Mouse (Mus musculus) intestine, embryonic 16.5 days (tissue): Measurements from ENCODE around the gene Adamts17. TPM values are rescaled to one million over a fixed set of nuclear protein-coding genes. Genes with fewer than 3 reads are reported as not detected.

Experiments used
- ATAC-seq: fragments of 200-750 bp; cut with Nextera tagmentation; 2 replicates; pipeline ENCODE4 v1.8.0; 2017; ENCODE audit warnings: moderate TSS enrichment, moderate library complexity
- H3K27ac ChIP-seq: fragments of 300-500 bp; sonication (generic); 2 replicates; pipeline ENCODE4 v1.5.1; 2014; ENCODE audit warnings: mild to moderate bottlenecking, low read length
- H3K27me3 ChIP-seq: fragments of 300-500 bp; sonication (generic); replicated peaks from 2 replicates; pipeline ENCODE4 v1.6.1; 2014; ENCODE audit warnings: low read length, control low read depth, mixed read lengths; ENCODE audit not compliant: control insufficient read depth, insufficient read depth
- H3K36me3 ChIP-seq: fragments of 300-500 bp; sonication (generic); 2 replicates; pipeline ENCODE4 v1.6.1; 2014; ENCODE audit warnings: low read length, control low read depth; ENCODE audit not compliant: control insufficient read depth, insufficient read depth
- H3K4me1 ChIP-seq: fragments of 300-500 bp; sonication (generic); 2 replicates; pipeline ENCODE4 v1.6.1; 2014; ENCODE audit warnings: low read length, control low read depth, mixed read lengths; ENCODE audit not compliant: control insufficient read depth, insufficient read depth
- H3K4me2 ChIP-seq: fragments of 300-500 bp; sonication (generic); 2 replicates; pipeline ENCODE4 v1.6.1; 2014; ENCODE audit warnings: low read depth, low read length, control low read depth
- H3K4me3 ChIP-seq: fragments of 300-500 bp; sonication (generic); 2 replicates; pipeline ENCODE4 v1.5.1; 2014; ENCODE audit warnings: mild to moderate bottlenecking, low read length
- H3K9ac ChIP-seq: fragments of 300-500 bp; sonication (generic); 2 replicates; pipeline ENCODE4 v1.6.1; 2014; ENCODE audit warnings: low read depth, low read length
- H3K9me3 ChIP-seq: fragments of 300-500 bp; sonication (generic); 2 replicates; pipeline ENCODE4 v1.6.1; 2016; ENCODE audit warnings: low read length, control low read depth; ENCODE audit not compliant: control insufficient read depth
- WGBS: fragments of 180-500 bp; shearing (Covaris S2); extraction: QIAGEN DNeasy Blood & Tissue Kit; methylation state at CpG from one replicate; pipeline ENCODE4 v1.1.7; 2014; 5-methylcytosine and 5-hydroxymethylcytosine counted together
- polyA plus RNA-seq: library from polyadenylated mRNA; unstranded; fragments of >200 nt; fragmentation: Nextera tagmentation; extraction: Ambion mirVana; gene quantifications from 2 replicates; pipeline ENCODE4 v1.2.1, GENCODE M21; 2015

The Adamts17 gene
- polyA plus RNA-seq, 1 experiment from 2014 or later, result 3.7 TPM

- WGBS, result under 1% methylated on average over 74 of the region's 76 CpGs
- peak; percentile 35; the same call in 1 of the 2 replicates for ATAC-seq
- peaks cover 17% of the 10 kb centered on the region for H3K4me1 ChIP-seq
- no peaks in the 10 kb centered on the region for H3K27me3 ChIP-seq
- no peaks in the 10 kb centered on the region for H3K36me3 ChIP-seq
- no peaks in the 10 kb centered on the region for H3K9me3 ChIP-seq
- peak overlapping the region; percentile 0; the same call in 1 of the 2 replicates for H3K27ac ChIP-seq
- H3K4me2 ChIP-seq, result peak overlapping the region; percentile 99
- peak overlapping the region; percentile 73 for H3K9ac ChIP-seq
- peak overlapping the region; percentile 53 for H3K4me3 ChIP-seq
Measured at GRCm38 (mm10) chr7:66840008-66840719, 629 bp downstream of the Adamts17 start.

DNA sequence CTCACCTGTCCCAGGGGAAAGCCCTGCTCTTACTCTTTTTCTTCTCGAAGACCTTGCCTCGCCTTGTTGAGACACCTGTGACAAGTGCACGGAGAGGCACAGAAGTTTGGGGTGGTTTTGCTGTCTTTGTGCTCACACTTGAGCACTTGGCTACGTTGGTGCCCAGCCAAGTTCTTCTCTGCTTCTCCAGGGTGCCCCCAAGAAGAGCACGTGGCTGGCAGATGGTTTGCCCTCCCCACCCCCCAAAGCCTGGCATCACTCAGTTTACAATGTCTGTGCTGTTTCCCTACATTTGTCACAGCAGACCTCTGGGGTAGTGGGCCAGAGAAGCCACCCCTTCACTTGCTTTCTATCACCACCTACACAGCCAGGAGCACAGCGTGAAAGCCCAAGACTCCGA, 1.6 kb downstream of the Adamts17 start:
- H3K9ac ChIP-seq, result no peak overlapping the region
- no peak for ATAC-seq
- H3K4me3 ChIP-seq, result peak overlapping the region; percentile 53; the same call in 1 of the 2 replicates
- H3K4me1 ChIP-seq, result peaks cover 17% of the 10 kb centered on the region
- H3K9me3 ChIP-seq, result no peaks in the 10 kb centered on the region
- H3K4me2 ChIP-seq, result peak overlapping the region; percentile 99
- H3K27me3 ChIP-seq, result no peaks in the 10 kb centered on the region
- H3K36me3 ChIP-seq, result no peaks in the 10 kb centered on the region
- WGBS, result 83% methylated on average over 7 of the region's 7 CpGs
- no peak overlapping the region for H3K27ac ChIP-seq

- Histone ChIP-seq H3K27me3 (no peaks in the 10 kb centered on the region), H3K4me1 (peaks cover 22% of the 10 kb centered on the region), H3K9me3 (no peaks in the 10 kb centered on the region), H3K27ac (peak overlapping the region; percentile 82), H3K9ac (no peak overlapping the region), H3K4me3 (no peak overlapping the region), H3K36me3 (no peaks in the 10 kb centered on the region), H3K4me2 (no peak overlapping the region)
- peak; percentile 16; the same call in 1 of the 2 replicates for ATAC-seq
- WGBS, result 41% methylated on average over 10 of the region's 10 CpGs
Measured at GRCm38 (mm10) chr7:66842021-66842420, 2.5 kb downstream of the Adamts17 start.

- Histone ChIP-seq H3K4me3 (no peak overlapping the region), H3K27me3 (no peaks in the 10 kb centered on the region), H3K4me1 (peaks cover 22% of the 10 kb centered on the region), H3K36me3 (no peaks in the 10 kb centered on the region), H3K27ac (peak overlapping the region; percentile 20), H3K9ac (no peak overlapping the region), H3K9me3 (no peaks in the 10 kb centered on the region), H3K4me2 (no peak overlapping the region)
- ATAC-seq, result no peak
- 53% methylated on average over 2 of the region's 2 CpGs for WGBS
Measured at GRCm38 (mm10) chr7:66843846-66844245, 4.3 kb downstream of the Adamts17 start.

DNA sequence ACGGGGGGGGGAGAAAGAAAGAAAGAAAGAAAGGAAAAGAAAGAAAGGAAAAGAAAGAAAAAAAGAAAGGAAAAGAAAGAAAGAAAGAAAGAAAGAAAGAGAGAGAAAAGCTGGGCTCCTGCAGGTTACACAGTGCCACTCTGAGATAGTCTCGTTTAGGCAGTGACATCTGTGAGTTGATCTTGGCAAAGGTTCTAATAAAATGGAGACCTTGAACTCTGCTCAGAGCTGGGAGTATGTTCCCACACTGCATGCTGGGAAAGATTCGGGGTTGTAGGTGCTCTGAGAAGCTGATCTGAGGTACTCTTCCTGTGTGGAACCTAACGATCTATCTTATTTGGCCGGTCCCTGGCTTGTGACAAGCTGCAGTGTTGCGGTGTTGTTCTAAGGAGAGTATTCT, 7.0 kb downstream of the Adamts17 start:
- H3K9me3 ChIP-seq, result no peaks in the 10 kb centered on the region
- WGBS, result 73% methylated on average over 6 of the region's 6 CpGs
- peak; percentile 52 for ATAC-seq
- H3K27ac ChIP-seq, result no peak overlapping the region
- H3K4me3 ChIP-seq, result no peak overlapping the region
- H3K4me1 ChIP-seq, result peaks cover 15% of the 10 kb centered on the region
- no peaks in the 10 kb centered on the region for H3K27me3 ChIP-seq
- no peaks in the 10 kb centered on the region for H3K36me3 ChIP-seq
- H3K4me2 ChIP-seq, result no peak overlapping the region
- no peak overlapping the region for H3K9ac ChIP-seq

GRCm38 (mm10) chr7:66847299-66847698, 7.8 kb downstream of the Adamts17 start:
- H3K27ac ChIP-seq, result no peak overlapping the region
- no peak overlapping the region for H3K4me2 ChIP-seq
- H3K4me3 ChIP-seq, result no peak overlapping the region
- no peaks in the 10 kb centered on the region for H3K27me3 ChIP-seq
- H3K9me3 ChIP-seq, result no peaks in the 10 kb centered on the region
- no peak overlapping the region for H3K9ac ChIP-seq
- no peaks in the 10 kb centered on the region for H3K36me3 ChIP-seq
- no peak; the same call in 1 of the 2 replicates for ATAC-seq
- H3K4me1 ChIP-seq, result peaks cover 14% of the 10 kb centered on the region
- WGBS, result 57% methylated on average over 9 of the region's 9 CpGs

DNA sequence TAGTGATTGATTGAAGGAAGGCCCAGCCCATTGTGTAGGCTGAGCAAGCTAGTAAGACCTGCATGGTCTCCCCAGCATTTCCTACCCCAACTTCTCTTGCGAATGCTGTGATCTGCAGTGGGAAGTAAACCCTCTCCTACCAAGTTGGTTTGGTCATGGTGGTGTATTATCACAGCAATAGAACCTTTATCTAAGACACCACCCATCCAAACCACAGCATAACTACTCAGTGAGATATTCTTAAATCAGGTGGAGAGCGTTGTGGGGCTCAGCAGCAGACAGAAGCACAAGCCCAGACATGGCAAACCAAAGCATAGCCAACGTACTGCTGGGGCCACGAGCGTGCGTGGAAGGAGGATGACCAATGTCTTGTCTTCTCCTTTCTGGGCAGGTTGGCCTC, 9.8 kb downstream of the Adamts17 start:
- Histone ChIP-seq H3K4me3 (no peak overlapping the region), H3K9ac (no peak overlapping the region), H3K27me3 (no peaks in the 10 kb centered on the region), H3K9me3 (no peaks in the 10 kb centered on the region), H3K27ac (no peak overlapping the region), H3K4me2 (no peak overlapping the region), H3K4me1 (0 out of 2 replicates have a peak, but pooled peaks cover 5% of the 10 kb centered on the region), H3K36me3 (no peaks in the 10 kb centered on the region)
- ATAC-seq, result no peak
- 90% methylated on average over 6 of the region's 6 CpGs for WGBS

- Histone ChIP-seq H3K4me3 (no peak overlapping the region), H3K36me3 (no peaks in the 10 kb centered on the region), H3K4me2 (no peak overlapping the region), H3K4me1 (no peaks in the 10 kb centered on the region), H3K27ac (no peak overlapping the region), H3K9ac (no peak overlapping the region), H3K9me3 (no peaks in the 10 kb centered on the region), H3K27me3 (no peaks in the 10 kb centered on the region)
- WGBS, result 63% methylated on average over 3 of the region's 3 CpGs
- no peak for ATAC-seq
Measured at GRCm38 (mm10) chr7:66852164-66852563, 12.6 kb downstream of the Adamts17 start.

- no peaks in the 10 kb centered on the region for H3K27me3 ChIP-seq
- no peaks in the 10 kb centered on the region for H3K9me3 ChIP-seq
- WGBS, result 80% methylated on average over 1 of the region's 1 CpGs
- ATAC-seq, result no peak
- H3K4me1 ChIP-seq, result peaks cover 3% of the 10 kb centered on the region; the same call in 1 of the 2 replicates
- no peak overlapping the region for H3K27ac ChIP-seq
- H3K9ac ChIP-seq, result no peak overlapping the region
- H3K4me2 ChIP-seq, result no peak overlapping the region
- no peak overlapping the region for H3K4me3 ChIP-seq
- H3K36me3 ChIP-seq, result no peaks in the 10 kb centered on the region
Measured at GRCm38 (mm10) chr7:66857610-66858009, 18.1 kb downstream of the Adamts17 start.
